Mouse (Mus musculus) limb, embryonic 14.5 days (tissue): ENCODE data around the gene Slco1a5. TPM values are rescaled to one million over a fixed set of nuclear protein-coding genes. Genes with fewer than 3 reads are reported as not detected.

Source experiments
- ATAC-seq: fragments of 200-750 bp; cut with Nextera tagmentation; 2 replicates; pipeline ENCODE4 v1.8.0; 2017; ENCODE audit warnings: low read depth, moderate number of reproducible peaks, moderate TSS enrichment; ENCODE audit not compliant: low FRiP score
- DNase-seq: peaks from one replicate; pipeline ENCODE4 v3.0.0-alpha.2; 2015; ENCODE audit warnings: low spot score
- H3K27ac ChIP-seq: fragments of 300-500 bp; sonication (generic); replicated peaks from 2 replicates; pipeline ENCODE4 v1.5.1; 2014; ENCODE audit warnings: low read depth, mild to moderate bottlenecking, low read length, moderate library complexity, mixed read lengths
- H3K27me3 ChIP-seq: fragments of 300-500 bp; sonication (generic); 2 replicates; pipeline ENCODE4 v1.6.1; 2014; ENCODE audit warnings: low read length, mixed read lengths; ENCODE audit not compliant: control insufficient read depth, insufficient read depth
- H3K36me3 ChIP-seq: fragments of 300-500 bp; sonication (generic); 2 replicates; pipeline ENCODE4 v1.6.1; 2014; ENCODE audit warnings: mild to moderate bottlenecking, low read length, moderate library complexity, mixed read lengths; ENCODE audit not compliant: control insufficient read depth, insufficient read depth
- H3K4me1 ChIP-seq: fragments of 300-500 bp; sonication (generic); 2 replicates; pipeline ENCODE4 v1.6.1; 2014; ENCODE audit warnings: antibody characterized with exemption, low read length, mixed read lengths; ENCODE audit not compliant: control insufficient read depth, insufficient read depth
- H3K4me2 ChIP-seq: fragments of 300-500 bp; sonication (generic); replicated peaks from 2 replicates; pipeline ENCODE4 v1.6.1; 2014; ENCODE audit warnings: low read depth, mild to moderate bottlenecking, low read length, moderate library complexity; ENCODE audit not compliant: severe bottlenecking
- H3K4me3 ChIP-seq: fragments of 300-500 bp; sonication (generic); replicated peaks from 2 replicates; pipeline ENCODE4 v1.5.1; 2014; ENCODE audit warnings: low read length
- H3K9ac ChIP-seq: fragments of 300-500 bp; sonication (generic); 2 replicates; pipeline ENCODE4 v1.6.1; 2014; ENCODE audit warnings: mild to moderate bottlenecking, low read depth, low read length, moderate library complexity; ENCODE audit not compliant: severe bottlenecking
- H3K9me3 ChIP-seq: fragments of 300-500 bp; sonication (generic); 2 replicates; pipeline ENCODE4 v1.6.1; 2016; ENCODE audit warnings: low read length; ENCODE audit not compliant: control insufficient read depth
- POLR2A ChIP-seq: fragments of 200-500 bp; IDR thresholded peaks from 2 replicates; pipeline ENCODE4 v1.8.0; 2012; ENCODE audit warnings: inconsistent platforms, mild to moderate bottlenecking, moderate library complexity, borderline replicate concordance; ENCODE audit not compliant: insufficient read depth, insufficient read length; ENCODE audit errors: extremely low read depth
- WGBS: fragments of 180-500 bp; shearing (Covaris S2); extraction: QIAGEN DNeasy Blood & Tissue Kit; methylation state at CpG from one replicate; pipeline ENCODE4 v1.1.7; 2014; 5-methylcytosine and 5-hydroxymethylcytosine counted together
- polyA plus RNA-seq, 2 experiments: library from polyadenylated mRNA; depleted of rRNA in 1 of 2; stranded (reverse) in 1 of 2; unstranded in 1 of 2; fragments of >200 nt; fragmentation: Nextera tagmentation in 1 of 2; extraction: Ambion mirVana in 1 of 2; gene quantifications; 2 replicates each; pipeline versions ENCODE4 v1.2.1 to v1.2.3; 2012 to 2014

Gene Slco1a5
- polyA plus RNA-seq, 2 experiments: 0.05 to 0.21 TPM

- ATAC-seq (no peak), DNase-seq (no peak)
- Histone ChIP-seq H3K36me3 (no peaks in the 10 kb centered on the region), H3K9me3 (no peaks in the 10 kb centered on the region), H3K4me1 (no peaks in the 10 kb centered on the region), H3K4me2 (no peak overlapping the region), H3K4me3 (no peak overlapping the region), H3K9ac (no peak overlapping the region), H3K27ac (no peak overlapping the region), H3K27me3 (no peaks in the 10 kb centered on the region)
- TF ChIP-seq POLR2A: no peak
Observed at GRCm38 (mm10) chr6:142220138-142220537, 102.6 kb downstream of the Slco1a5 start.

DNA sequence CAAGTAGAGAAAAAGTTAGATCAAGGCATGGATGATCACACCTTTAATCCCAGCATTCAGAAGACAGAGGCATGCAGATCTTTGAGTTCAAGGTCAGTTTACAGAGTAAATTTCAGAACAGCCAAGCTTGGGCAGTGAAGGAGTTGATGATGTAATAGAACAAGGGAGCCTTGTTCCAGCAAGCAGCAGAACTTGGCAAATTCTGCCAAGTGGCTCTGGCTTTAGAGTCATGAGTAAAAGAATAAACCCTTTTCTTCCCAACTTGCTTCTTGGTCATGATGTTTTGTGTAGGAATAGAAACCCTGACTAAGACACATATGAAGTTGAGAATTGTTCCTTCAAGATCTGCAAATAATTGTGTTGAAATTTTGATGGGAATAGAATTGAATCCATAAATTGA is 111.0 kb downstream of the Slco1a5 start:
- H3K4me3 ChIP-seq: no peak overlapping the region
- no peak for TF ChIP-seq POLR2A
- H3K4me2 ChIP-seq: no peak overlapping the region
- H3K9me3 ChIP-seq: no peaks in the 10 kb centered on the region
- no peaks in the 10 kb centered on the region for H3K4me1 ChIP-seq
- no peak overlapping the region for H3K27ac ChIP-seq
- H3K36me3 ChIP-seq: no peaks in the 10 kb centered on the region
- H3K9ac ChIP-seq: no peak overlapping the region
- ATAC-seq (no peak), DNase-seq (no peak)
- H3K27me3 ChIP-seq: no peaks in the 10 kb centered on the region

DNA sequence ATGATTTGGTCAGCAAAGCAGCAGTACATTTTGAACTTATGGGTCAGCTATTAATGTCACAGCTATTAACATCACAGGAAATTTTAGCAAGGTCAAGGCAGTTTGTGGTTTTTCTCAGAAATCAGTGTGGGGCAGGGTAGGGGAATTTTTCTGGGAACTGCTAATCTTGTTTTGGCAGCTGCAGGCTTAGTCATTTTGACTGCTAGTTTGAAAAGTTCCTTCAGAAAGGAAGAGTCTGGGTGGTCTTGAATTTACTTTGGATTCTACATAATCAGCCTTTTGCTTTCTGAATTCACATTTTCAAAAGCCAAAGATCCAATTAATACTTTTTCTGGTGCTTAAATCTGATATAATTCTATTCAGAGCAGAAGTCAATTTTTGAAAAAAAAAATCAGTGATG is 113.0 kb downstream of the Slco1a5 start:
- ATAC-seq: no peak
- no peaks in the 10 kb centered on the region for H3K27me3 ChIP-seq
- H3K9ac ChIP-seq: no peak overlapping the region
- H3K36me3 ChIP-seq: no peaks in the 10 kb centered on the region
- H3K27ac ChIP-seq: no peak overlapping the region
- no peak for TF ChIP-seq POLR2A
- no peaks in the 10 kb centered on the region for H3K4me1 ChIP-seq
- no peak for DNase-seq
- no peak overlapping the region for H3K4me3 ChIP-seq
- no peaks in the 10 kb centered on the region for H3K9me3 ChIP-seq
- no peak overlapping the region for H3K4me2 ChIP-seq

DNA sequence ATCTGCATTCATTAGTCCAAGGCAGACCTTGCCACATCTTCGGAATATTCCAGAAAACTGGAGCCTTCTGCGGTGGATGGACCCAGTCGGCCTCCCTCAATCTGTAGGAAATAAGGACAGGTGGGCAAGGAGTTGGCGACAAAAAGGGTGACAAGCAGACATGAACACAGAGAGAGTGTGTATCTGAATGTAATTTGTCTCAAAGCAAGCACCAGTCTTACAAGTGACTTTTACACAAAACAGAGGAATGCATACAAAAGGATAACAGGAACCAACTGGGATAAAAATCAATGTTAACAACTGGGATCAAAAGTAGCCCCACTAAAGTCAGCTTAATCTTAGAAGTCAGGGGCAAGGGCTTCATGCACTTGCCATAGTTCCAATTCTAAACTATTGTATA is 114.4 kb downstream of the Slco1a5 start, which contains the start of gene Slco1a6:
Gene Slco1a6 (minus strand): TSS at position 101 of the 400 bp plus-strand sequence.
- DNase-seq (no peak), ATAC-seq (no peak)
- H3K36me3 ChIP-seq: no peaks in the 10 kb centered on the region
- no peak within 1 kb of the TSS for H3K9ac ChIP-seq
- H3K27ac ChIP-seq: no peak within 1 kb of the TSS
- no peaks in the 10 kb centered on the region for H3K27me3 ChIP-seq
- no peak within 1 kb of the TSS for H3K4me3 ChIP-seq
- no peak within 1 kb of the TSS for H3K4me2 ChIP-seq
- H3K4me1 ChIP-seq: no peaks in the 10 kb centered on the region
- 90% methylated on average over 4 of the region's 4 CpGs for WGBS
- H3K9me3 ChIP-seq: no peaks in the 10 kb centered on the region
- TF ChIP-seq POLR2A: no peak

DNA sequence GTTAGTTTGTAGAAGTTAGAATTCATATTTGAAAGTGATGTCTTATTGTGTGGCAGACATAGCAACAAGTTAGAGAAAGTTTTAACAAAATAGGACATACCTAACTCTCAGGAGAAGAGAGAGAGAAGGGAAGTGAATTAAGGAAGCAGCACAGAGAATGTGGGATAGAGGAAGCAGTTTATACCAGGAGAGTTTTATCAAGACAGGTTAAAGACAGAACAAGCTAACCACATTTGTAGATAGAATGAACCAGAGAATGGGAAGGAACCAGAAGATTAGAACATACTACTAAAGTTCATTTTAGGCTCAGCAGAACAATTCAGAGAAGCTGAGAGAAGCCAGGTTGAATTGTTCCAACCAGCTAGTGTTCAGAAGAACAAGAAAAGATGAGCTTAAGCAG is 122.3 kb downstream of the Slco1a5 start:
- no peak overlapping the region for H3K9ac ChIP-seq
- DNase-seq: no peak
- no peaks in the 10 kb centered on the region for H3K9me3 ChIP-seq
- H3K4me1 ChIP-seq: no peaks in the 10 kb centered on the region
- H3K36me3 ChIP-seq: no peaks in the 10 kb centered on the region
- H3K27ac ChIP-seq: no peak overlapping the region
- H3K27me3 ChIP-seq: no peaks in the 10 kb centered on the region
- no peak for TF ChIP-seq POLR2A
- H3K4me3 ChIP-seq: no peak overlapping the region
- ATAC-seq: no peak
- no peak overlapping the region for H3K4me2 ChIP-seq

DNA sequence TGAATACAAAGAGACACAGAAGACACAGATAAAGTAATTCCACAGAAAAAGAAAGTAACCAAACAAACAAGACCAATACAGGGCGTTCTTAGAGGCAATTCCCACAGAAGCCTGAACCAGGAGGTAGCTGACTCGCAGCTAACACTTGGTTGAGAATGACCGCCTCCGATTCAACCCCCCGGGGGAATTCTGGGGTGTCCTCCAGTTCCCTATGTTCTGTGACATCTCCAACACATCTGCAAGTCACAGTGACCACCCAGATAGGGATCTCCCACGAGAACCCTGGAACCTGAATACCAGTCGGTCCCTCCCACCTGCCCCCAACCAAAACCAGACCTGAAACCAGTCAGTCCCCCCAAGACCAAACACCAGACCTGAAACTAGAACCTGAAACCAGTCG is 128.5 kb downstream of the Slco1a5 start:
- no peaks in the 10 kb centered on the region for H3K4me1 ChIP-seq
- no peaks in the 10 kb centered on the region for H3K27me3 ChIP-seq
- no peak for DNase-seq
- WGBS: 83% methylated on average over 8 of the region's 8 CpGs
- no peak overlapping the region for H3K9ac ChIP-seq
- H3K4me3 ChIP-seq: no peak overlapping the region
- no peak for ATAC-seq
- no peak for TF ChIP-seq POLR2A
- no peak overlapping the region for H3K4me2 ChIP-seq
- H3K9me3 ChIP-seq: no peaks in the 10 kb centered on the region
- H3K27ac ChIP-seq: no peak overlapping the region
- H3K36me3 ChIP-seq: no peaks in the 10 kb centered on the region
